Mouse (Mus musculus) olfactory bulb, adult 2 months (tissue): ENCODE results near the gene Polr2e.

Experiments used
- CTCF ChIP-seq: fragments of 200-500 bp; IDR thresholded peaks from 2 replicates; pipeline ENCODE4 v1.5.1; 2012; ENCODE audit warnings: low read depth, mild to moderate bottlenecking, low read length, moderate library complexity; ENCODE audit not compliant: insufficient read depth
- POLR2A ChIP-seq: fragments of 200-500 bp; IDR thresholded peaks from 2 replicates; pipeline ENCODE4 v1.6.1; 2012; ENCODE audit warnings: mild to moderate bottlenecking, low read depth, low read length, moderate library complexity; ENCODE audit not compliant: insufficient read depth

DNA sequence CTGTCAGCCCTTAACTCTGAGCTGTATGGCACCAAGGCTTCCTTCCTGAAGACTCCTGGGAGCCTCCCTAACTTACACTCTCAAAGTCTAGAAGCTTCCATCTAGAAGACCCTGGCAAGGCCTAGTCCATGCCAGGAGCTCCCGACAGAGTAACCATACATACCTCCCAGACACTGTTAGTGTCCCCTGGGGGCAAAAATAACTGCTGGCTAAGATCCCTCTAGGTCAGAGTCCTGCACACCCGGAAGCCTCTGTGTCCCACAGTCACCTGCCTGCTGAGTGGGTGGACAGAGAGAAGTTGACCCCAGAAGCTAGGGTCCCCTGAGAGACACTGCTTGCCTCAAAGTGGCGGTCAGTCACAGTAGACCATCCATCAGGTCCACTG lies 31.9 kb upstream of the Polr2e start:
- no peak for TF ChIP-seq CTCF
- no peak for TF ChIP-seq POLR2A
